Mouse (Mus musculus): ENCODE measurements around the gene Arid4a.

The Arid4a gene

GRCm38 (mm10) chr12:71147641-71148040, 131.9 kb downstream of the Arid4a start:
- peak; percentile 72 for DNase-seq (ENCODE audit: low read depth, low spot score)
